Mouse (Mus musculus) kidney, embryonic 16.5 days (tissue): ENCODE measurements at regions not wholly inside any gene's neighbourhood (a gene's known extent, or its start where the extent isn't known, plus 50 kb on each side); places are given as distances from the start of the nearest gene placed in this dataset.
A peak's percentile ranks its signal among the peaks of the same experiment; 100 is the strongest.

ENCODE experiments used
- ATAC-seq: fragments of 200-750 bp; cut with Nextera tagmentation; 2 replicates; pipeline ENCODE4 v1.8.0; 2017; ENCODE audit warnings: moderate TSS enrichment; ENCODE audit not compliant: low FRiP score, low TSS enrichment
- H3K27ac ChIP-seq: fragments of 300-500 bp; sonication (generic); 2 replicates; pipeline ENCODE4 v1.5.1; 2014; ENCODE audit warnings: low read length
- H3K27me3 ChIP-seq: fragments of 300-500 bp; sonication (generic); 2 replicates; pipeline ENCODE4 v1.6.1; 2014; ENCODE audit warnings: low read length, control low read depth, mixed read lengths; ENCODE audit not compliant: insufficient read depth
- H3K36me3 ChIP-seq: fragments of 300-500 bp; sonication (generic); 2 replicates; pipeline ENCODE4 v1.6.1; 2014; ENCODE audit warnings: low read length, control low read depth, mixed read lengths; ENCODE audit not compliant: insufficient read depth
- H3K4me1 ChIP-seq: fragments of 300-500 bp; sonication (generic); 2 replicates; pipeline ENCODE4 v1.6.1; 2014; ENCODE audit warnings: low read length, control low read depth, mixed read lengths; ENCODE audit not compliant: insufficient read depth
- H3K4me2 ChIP-seq: fragments of 300-500 bp; sonication (generic); replicated peaks from 2 replicates; pipeline ENCODE4 v1.6.1; 2014; ENCODE audit warnings: low read depth, low read length
- H3K4me3 ChIP-seq: fragments of 300-500 bp; sonication (generic); 2 replicates; pipeline ENCODE4 v1.5.1; 2014; ENCODE audit warnings: mild to moderate bottlenecking, low read length
- H3K9ac ChIP-seq: fragments of 300-500 bp; sonication (generic); replicated peaks from 2 replicates; pipeline ENCODE4 v1.6.1; 2014; ENCODE audit warnings: low read length
- H3K9me3 ChIP-seq: fragments of 300-500 bp; sonication (generic); 2 replicates; pipeline ENCODE4 v1.6.1; 2016; ENCODE audit warnings: low read length, control low read depth
- WGBS: fragments of 180-500 bp; shearing (Covaris S2); extraction: QIAGEN DNeasy Blood & Tissue Kit; methylation state at CpG from one replicate; pipeline ENCODE4 v1.1.7; 2014; 5-methylcytosine and 5-hydroxymethylcytosine counted together

- no peaks in the 10 kb centered on the region for H3K36me3 ChIP-seq
- no peaks in the 10 kb centered on the region for H3K4me1 ChIP-seq
- ATAC-seq = no peak
- H3K9me3 ChIP-seq = no peaks in the 10 kb centered on the region
- H3K4me2 ChIP-seq = no peak overlapping the region
- no peak overlapping the region for H3K4me3 ChIP-seq
- WGBS = 76% methylated on average over 5 of the region's 5 CpGs
- no peak overlapping the region for H3K9ac ChIP-seq
- H3K27me3 ChIP-seq = no peaks in the 10 kb centered on the region
- no peak overlapping the region for H3K27ac ChIP-seq
Measured at GRCm38 (mm10) chrX:57869648-57870047, 152.9 kb upstream of the Zic3 start.

DNA sequence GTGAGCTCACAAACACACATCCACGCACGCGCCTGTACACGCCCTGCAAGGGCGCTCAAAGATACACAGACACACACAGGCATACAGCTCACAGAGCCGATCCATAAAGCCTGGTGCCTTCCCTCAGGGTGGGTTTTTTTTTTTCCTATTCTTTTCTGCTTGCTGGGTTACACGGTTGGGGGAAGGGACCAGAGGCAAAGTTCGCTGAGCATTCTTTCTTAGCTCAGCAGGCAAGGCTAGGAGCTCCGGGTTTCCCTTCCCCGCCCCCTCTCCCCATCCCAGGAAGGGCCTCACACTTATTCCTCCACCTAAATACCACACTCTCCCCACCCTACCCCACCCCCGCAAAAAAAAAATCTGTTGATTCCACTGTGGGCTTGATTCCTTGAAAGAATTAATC is 105.8 kb upstream of the Zic3 start:
- Histone ChIP-seq H3K27ac (no peak overlapping the region), H3K4me3 (no peak overlapping the region), H3K9ac (no peak overlapping the region), H3K4me2 (no peak overlapping the region), H3K27me3 (peaks cover 61% of the 10 kb centered on the region), H3K4me1 (no peaks in the 10 kb centered on the region), H3K36me3 (no peaks in the 10 kb centered on the region), H3K9me3 (no peaks in the 10 kb centered on the region)
- 33% methylated on average over 11 of the region's 11 CpGs for WGBS
- ATAC-seq = peak; percentile 35; the same call in 1 of the 2 replicates

DNA sequence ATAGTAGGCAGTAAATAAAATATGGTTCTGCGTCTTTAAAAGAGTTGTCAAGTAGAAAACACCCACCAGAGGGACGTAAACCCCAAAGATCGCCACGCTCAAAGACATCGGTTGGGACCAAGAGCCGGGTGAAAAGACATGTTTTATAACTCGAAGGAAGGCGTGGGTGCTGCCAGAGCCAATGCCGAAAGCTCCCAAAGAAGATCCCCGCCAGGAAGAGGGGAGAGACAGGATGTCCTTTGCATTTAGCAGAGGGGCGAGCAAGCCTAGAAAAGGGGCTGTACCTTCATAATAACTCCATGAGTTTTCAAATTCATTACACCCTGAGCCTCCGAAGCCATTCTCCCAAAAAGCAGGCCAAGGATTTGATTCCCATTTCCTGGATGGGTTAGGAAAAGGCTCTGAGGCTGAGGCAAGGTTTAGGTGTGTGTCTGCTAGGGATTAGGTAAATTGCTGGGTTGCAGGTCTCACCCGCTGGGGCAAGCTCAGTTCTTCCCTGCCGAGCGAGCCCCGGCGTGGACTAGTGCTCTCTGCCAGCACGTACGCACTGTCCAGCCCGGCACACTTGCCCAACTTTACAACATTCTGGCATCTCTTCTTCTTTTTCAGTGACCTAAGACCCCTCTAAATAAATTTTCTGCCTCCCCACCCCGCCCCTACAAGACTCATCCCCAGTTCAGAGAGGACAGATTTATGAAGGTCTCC is 104.9 kb upstream of the Zic3 start:
- WGBS = 27% methylated on average over 21 of the region's 21 CpGs

DNA sequence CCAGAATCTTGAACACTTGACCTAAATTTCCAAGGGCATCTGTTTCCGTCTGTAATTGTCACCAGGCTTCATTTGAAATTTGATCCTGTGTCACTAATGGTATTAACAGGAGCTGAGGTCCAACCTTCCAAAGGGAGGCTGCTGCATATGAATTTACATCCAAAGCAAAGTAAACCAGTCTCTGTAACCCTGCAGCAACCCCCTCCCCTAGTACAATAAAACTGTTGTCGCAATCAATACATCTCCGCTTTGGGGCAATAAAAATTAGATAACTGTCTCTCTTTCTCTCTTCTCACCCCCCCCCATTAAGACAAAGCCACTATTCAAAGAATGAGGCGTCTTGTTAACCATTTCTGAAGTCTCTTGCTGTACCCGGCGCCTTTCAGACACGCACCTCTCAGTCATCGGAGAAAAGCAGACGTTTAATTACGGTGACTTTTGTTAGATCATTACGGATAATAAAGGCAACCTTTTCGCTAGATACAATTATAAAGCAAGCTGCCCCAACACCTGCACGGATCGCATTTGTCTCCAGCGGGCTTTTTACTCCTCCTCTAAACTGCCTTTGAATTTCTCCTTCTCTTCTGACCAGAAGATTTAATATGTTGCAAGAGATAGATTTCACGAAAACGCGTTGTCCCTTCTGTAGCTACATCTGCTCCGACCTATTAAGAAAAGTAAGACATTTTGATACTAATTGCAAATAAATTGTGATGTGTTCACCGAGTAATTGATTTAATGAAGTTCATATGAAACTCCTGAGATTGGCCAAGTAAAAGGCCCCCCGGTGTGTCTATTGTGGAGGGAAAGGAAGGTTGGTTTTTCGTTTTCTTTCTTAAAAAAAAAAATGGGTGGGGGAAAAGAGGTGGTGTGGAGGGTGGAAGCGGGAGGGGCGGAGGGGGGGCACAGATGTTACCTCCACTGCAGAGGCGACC is 104.1 kb upstream of the Zic3 start:
- no peak for ATAC-seq
- no peak overlapping the region for H3K4me3 ChIP-seq
- WGBS = 26% methylated on average over 25 of the region's 25 CpGs
- no peak overlapping the region for H3K4me2 ChIP-seq
- no peak overlapping the region for H3K27ac ChIP-seq
- H3K4me1 ChIP-seq = no peaks in the 10 kb centered on the region
- no peak overlapping the region for H3K9ac ChIP-seq
- peaks cover 78% of the 10 kb centered on the region for H3K27me3 ChIP-seq
- H3K36me3 ChIP-seq = no peaks in the 10 kb centered on the region
- H3K9me3 ChIP-seq = no peaks in the 10 kb centered on the region

More for the DNA sequence above, 104.9 kb upstream of the Zic3 start:
- Histone ChIP-seq H3K27me3 (peaks cover 70% of the 10 kb centered on the region), H3K4me2 (no peak overlapping the region), H3K4me1 (no peaks in the 10 kb centered on the region), H3K36me3 (no peaks in the 10 kb centered on the region), H3K9ac (no peak overlapping the region), H3K9me3 (no peaks in the 10 kb centered on the region), H3K4me3 (no peak overlapping the region), H3K27ac (no peak overlapping the region)
- peak; percentile 54; the same call in 1 of the 2 replicates for ATAC-seq

- H3K4me3 ChIP-seq = peak overlapping the region; percentile 26; the same call in 1 of the 2 replicates
- no peak for ATAC-seq
- H3K4me1 ChIP-seq = no peaks in the 10 kb centered on the region
- no peaks in the 10 kb centered on the region for H3K9me3 ChIP-seq
- H3K27ac ChIP-seq = no peak overlapping the region
- peaks cover 85% of the 10 kb centered on the region for H3K27me3 ChIP-seq
- H3K4me2 ChIP-seq = peak overlapping the region; percentile 19; the same call in 1 of the 2 replicates
- no peaks in the 10 kb centered on the region for H3K36me3 ChIP-seq
- no peak overlapping the region for H3K9ac ChIP-seq
- WGBS = 23% methylated on average over 17 of the region's 17 CpGs
Measured at GRCm38 (mm10) chrX:57919886-57920285, 102.6 kb upstream of the Zic3 start.

- peak overlapping the region; percentile 19; the same call in 1 of the 2 replicates for H3K4me2 ChIP-seq
- H3K9me3 ChIP-seq = no peaks in the 10 kb centered on the region
- no peak overlapping the region for H3K27ac ChIP-seq
- no peak overlapping the region for H3K4me3 ChIP-seq
- no peaks in the 10 kb centered on the region for H3K4me1 ChIP-seq
- H3K36me3 ChIP-seq = no peaks in the 10 kb centered on the region
- no peak overlapping the region for H3K9ac ChIP-seq
- H3K27me3 ChIP-seq = peaks cover 86% of the 10 kb centered on the region
- ATAC-seq = no peak
- WGBS = 22% methylated on average over 18 of the region's 18 CpGs
Measured at GRCm38 (mm10) chrX:57920376-57920775, 102.1 kb upstream of the Zic3 start.

DNA sequence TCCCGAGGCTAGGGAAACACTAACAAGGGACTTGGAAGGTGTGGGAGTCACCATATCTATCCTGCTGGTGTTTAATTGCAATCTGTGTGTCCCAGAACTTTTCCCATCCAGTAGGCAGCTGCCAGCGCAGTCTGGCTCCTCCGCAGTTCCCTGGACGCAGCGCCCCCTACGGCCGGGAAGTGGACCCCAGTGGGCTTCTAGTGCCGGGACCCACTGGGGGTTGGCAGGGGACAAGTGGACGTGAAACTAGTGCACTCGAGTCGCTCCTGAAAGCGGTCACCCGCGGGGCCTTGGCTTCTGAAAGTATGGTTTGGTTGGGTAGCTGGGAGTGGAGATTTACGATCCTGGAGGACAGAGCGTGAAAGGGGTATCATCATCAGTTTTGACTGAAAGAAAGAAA is 101.2 kb upstream of the Zic3 start:
- Histone ChIP-seq H3K9ac (no peak overlapping the region), H3K4me3 (no peak overlapping the region), H3K27me3 (peaks cover 84% of the 10 kb centered on the region), H3K9me3 (no peaks in the 10 kb centered on the region), H3K4me2 (0 out of 2 replicates have a peak overlapping the region, but pooled peaks have one; percentile 1), H3K4me1 (no peaks in the 10 kb centered on the region), H3K36me3 (no peaks in the 10 kb centered on the region), H3K27ac (no peak overlapping the region)
- 21% methylated on average over 16 of the region's 16 CpGs for WGBS
- ATAC-seq = 0 out of 2 replicates have a peak, but pooled peaks have one; percentile 17

- H3K4me1 ChIP-seq = no peaks in the 10 kb centered on the region
- H3K4me3 ChIP-seq = no peak overlapping the region
- no peak for ATAC-seq
- no peak overlapping the region for H3K4me2 ChIP-seq
- H3K9ac ChIP-seq = no peak overlapping the region
- 24% methylated on average over 25 of the region's 25 CpGs for WGBS
- peaks cover 77% of the 10 kb centered on the region for H3K27me3 ChIP-seq
- no peaks in the 10 kb centered on the region for H3K36me3 ChIP-seq
- no peak overlapping the region for H3K27ac ChIP-seq
- H3K9me3 ChIP-seq = no peaks in the 10 kb centered on the region
Measured at GRCm38 (mm10) chrX:57921821-57922449, 100.6 kb upstream of the Zic3 start.

DNA sequence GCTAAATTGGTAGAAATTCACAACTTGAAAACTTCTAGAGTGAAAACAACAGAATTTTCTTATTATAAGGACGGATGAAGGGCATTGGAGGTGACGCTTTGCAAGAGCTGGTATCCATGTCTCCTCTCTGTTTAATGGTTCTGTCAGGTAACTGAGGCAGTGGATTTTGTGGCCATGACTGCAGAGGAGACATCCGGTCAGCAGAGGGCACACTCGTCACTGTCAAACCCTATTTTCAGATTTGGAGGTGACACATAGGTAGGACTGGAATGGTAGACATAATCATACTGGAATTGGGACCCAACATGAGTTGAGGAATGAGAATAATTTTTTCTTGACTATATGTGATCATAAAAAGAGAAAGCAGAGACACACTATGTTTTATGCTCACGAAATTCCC is 98.7 kb upstream of the Zic3 start:
- WGBS = 41% methylated on average over 5 of the region's 5 CpGs
- Histone ChIP-seq H3K4me2 (no peak overlapping the region), H3K27me3 (peaks cover 62% of the 10 kb centered on the region), H3K4me1 (no peaks in the 10 kb centered on the region), H3K27ac (no peak overlapping the region), H3K36me3 (no peaks in the 10 kb centered on the region), H3K4me3 (no peak overlapping the region), H3K9ac (no peak overlapping the region), H3K9me3 (no peaks in the 10 kb centered on the region)
- no peak for ATAC-seq
